Mouse (Mus musculus) forebrain, postnatal 0 days (tissue): Measurements from ENCODE around the gene Nup214. TPM values are rescaled to one million over a fixed set of nuclear protein-coding genes. Genes with fewer than 3 reads are reported as not detected.

Experiments used
- ATAC-seq: fragments of 200-750 bp; cut with Nextera tagmentation; 2 replicates; pipeline ENCODE4 v1.8.0; 2017; ENCODE audit warnings: mild to moderate bottlenecking, moderate library complexity
- DNase-seq: peaks from one replicate; pipeline ENCODE4 v3.0.0-alpha.2; 2015
- H3K27ac ChIP-seq: fragments of 300-500 bp; sonication (generic); 2 replicates; pipeline ENCODE4 v1.5.1; 2014; ENCODE audit warnings: low read depth, mild to moderate bottlenecking, antibody characterized with exemption, low read length, moderate library complexity, mixed read lengths
- H3K27me3 ChIP-seq: fragments of 300-500 bp; sonication (generic); 2 replicates; pipeline ENCODE4 v1.6.1; 2014; ENCODE audit warnings: mild to moderate bottlenecking, low read length, mixed read lengths; ENCODE audit not compliant: insufficient read depth
- H3K36me3 ChIP-seq: fragments of 300-500 bp; sonication (generic); 2 replicates; pipeline ENCODE4 v1.6.1; 2014; ENCODE audit warnings: mild to moderate bottlenecking, moderate library complexity; ENCODE audit not compliant: insufficient read depth
- H3K4me1 ChIP-seq: fragments of 300-500 bp; sonication (generic); 2 replicates; pipeline ENCODE4 v1.6.1; 2014; ENCODE audit warnings: antibody characterized with exemption; ENCODE audit not compliant: insufficient read depth
- H3K4me2 ChIP-seq: fragments of 300-500 bp; sonication (generic); 2 replicates; pipeline ENCODE4 v1.6.1; 2014; ENCODE audit warnings: low read depth, mild to moderate bottlenecking, moderate library complexity
- H3K4me3 ChIP-seq: fragments of 300-500 bp; sonication (generic); 2 replicates; pipeline ENCODE4 v1.5.1; 2014; ENCODE audit warnings: low read depth, low read length, mixed read lengths
- H3K9ac ChIP-seq: fragments of 300-500 bp; sonication (generic); 2 replicates; pipeline ENCODE4 v1.6.1; 2014; ENCODE audit warnings: mild to moderate bottlenecking
- H3K9me3 ChIP-seq: fragments of 300-500 bp; sonication (generic); 2 replicates; pipeline ENCODE4 v1.6.1; 2016; ENCODE audit warnings: low read length
- CTCF ChIP-seq: sonication (generic); IDR thresholded peaks from 2 replicates; pipeline ENCODE4 v1.5.1; 2016; ENCODE audit warnings: antibody characterized with exemption, control low read depth, low read depth
- WGBS: fragments of 180-500 bp; shearing (Covaris S2); extraction: QIAGEN DNeasy Blood & Tissue Kit; methylation state at CpG from one replicate; pipeline ENCODE4 v1.1.7; 2014; 5-methylcytosine and 5-hydroxymethylcytosine counted together
- polyA plus RNA-seq: library from polyadenylated mRNA; unstranded; fragments of >200 nt; fragmentation: Nextera tagmentation; extraction: Ambion mirVana; gene quantifications from 2 replicates; pipeline ENCODE4 v1.2.1, GENCODE M21; 2015
- total RNA-seq: library from RNA; depleted of rRNA; stranded (reverse); fragments of >200 nt; gene quantifications from 2 replicates; pipeline ENCODE4 v1.2.3, GENCODE M21; 2014

Gene Nup214
- total and polyA plus RNA-seq, 2 experiments from 2014 or later = 23.8 to 56.0 TPM

DNA sequence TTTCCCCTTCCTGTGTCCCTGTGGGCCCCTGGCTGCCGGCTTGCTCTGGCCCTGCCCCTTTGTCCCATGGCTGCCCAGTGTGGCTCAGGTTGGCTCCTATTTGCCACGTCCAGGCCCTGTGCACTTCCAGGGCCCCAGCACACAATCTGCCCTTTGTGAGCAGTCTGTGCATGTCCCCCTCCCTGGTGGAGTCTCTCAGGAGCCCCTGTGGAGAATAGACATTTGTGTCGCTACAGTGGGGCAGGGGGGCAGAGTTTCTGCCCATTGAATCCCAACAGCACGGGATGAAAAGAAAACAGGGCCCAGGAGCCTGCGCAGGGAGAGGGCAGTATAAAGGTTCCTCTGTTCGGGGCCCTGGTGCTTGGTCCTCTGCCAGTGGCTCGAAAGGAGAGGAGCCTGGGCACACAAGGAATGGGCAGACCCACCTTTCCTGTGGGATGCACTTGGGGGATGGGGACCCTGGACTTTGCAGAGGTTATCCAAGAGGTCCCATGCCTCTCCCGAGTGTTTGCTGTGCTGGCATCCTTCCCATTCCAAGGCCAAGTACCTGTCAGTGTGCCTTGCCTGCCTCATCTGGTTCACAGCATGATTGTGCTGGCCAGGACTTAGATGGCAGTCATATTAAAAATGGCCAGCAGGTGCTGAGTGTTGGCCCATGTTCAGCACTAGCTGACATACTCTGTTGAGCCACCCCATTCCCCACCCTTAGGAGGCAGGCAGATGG is 11.6 kb upstream of the Nup214 start:
- peak; percentile 45; the same call in 1 of the 2 replicates for TF ChIP-seq CTCF
- Histone ChIP-seq H3K27me3 (no peaks in the 10 kb centered on the region), H3K4me3 (no peak overlapping the region), H3K4me2 (no peak overlapping the region), H3K27ac (peak overlapping the region; percentile 73), H3K36me3 (no peaks in the 10 kb centered on the region), H3K4me1 (no peaks in the 10 kb centered on the region), H3K9ac (no peak overlapping the region), H3K9me3 (no peaks in the 10 kb centered on the region)
- WGBS = 16% methylated on average over 8 of the region's 8 CpGs
- ATAC-seq = peak; percentile 93
- DNase-seq = peak; percentile 73

- no peak overlapping the region for H3K4me3 ChIP-seq
- no peaks in the 10 kb centered on the region for H3K9me3 ChIP-seq
- TF ChIP-seq CTCF = no peak
- WGBS = 55% methylated on average over 7 of the region's 7 CpGs
- H3K27ac ChIP-seq = peak overlapping the region; percentile 73
- DNase-seq (no peak), ATAC-seq (no peak)
- H3K4me1 ChIP-seq = no peaks in the 10 kb centered on the region
- H3K36me3 ChIP-seq = no peaks in the 10 kb centered on the region
- H3K9ac ChIP-seq = no peak overlapping the region
- H3K4me2 ChIP-seq = no peak overlapping the region
- H3K27me3 ChIP-seq = no peaks in the 10 kb centered on the region
These were observed 10.7 kb upstream of the Nup214 start for GRCm38 (mm10) chr2:31963491-31963890.

- H3K4me1 ChIP-seq = no peaks in the 10 kb centered on the region
- no peak for TF ChIP-seq CTCF
- no peaks in the 10 kb centered on the region for H3K27me3 ChIP-seq
- no peak overlapping the region for H3K4me3 ChIP-seq
- ATAC-seq (no peak), DNase-seq (no peak)
- no peak overlapping the region for H3K9ac ChIP-seq
- H3K9me3 ChIP-seq = no peaks in the 10 kb centered on the region
- H3K27ac ChIP-seq = no peak overlapping the region
- H3K4me2 ChIP-seq = no peak overlapping the region
- H3K36me3 ChIP-seq = no peaks in the 10 kb centered on the region
- 86% methylated on average over 3 of the region's 3 CpGs for WGBS
These were observed 10.0 kb upstream of the Nup214 start for GRCm38 (mm10) chr2:31964191-31964590.

- TF ChIP-seq CTCF = peak; percentile 58
- H3K4me1 ChIP-seq = no peaks in the 10 kb centered on the region
- H3K9me3 ChIP-seq = no peaks in the 10 kb centered on the region
- no peak overlapping the region for H3K4me3 ChIP-seq
- no peak overlapping the region for H3K4me2 ChIP-seq
- H3K27me3 ChIP-seq = no peaks in the 10 kb centered on the region
- ATAC-seq (no peak), DNase-seq (no peak)
- H3K27ac ChIP-seq = no peak overlapping the region
- H3K9ac ChIP-seq = no peak overlapping the region
- H3K36me3 ChIP-seq = no peaks in the 10 kb centered on the region
These were observed 9.1 kb upstream of the Nup214 start for GRCm38 (mm10) chr2:31965110-31965509.

- Histone ChIP-seq H3K9ac (no peak overlapping the region), H3K27me3 (no peaks in the 10 kb centered on the region), H3K4me2 (no peak overlapping the region), H3K4me3 (no peak overlapping the region), H3K27ac (no peak overlapping the region), H3K4me1 (no peaks in the 10 kb centered on the region), H3K36me3 (peaks cover 14% of the 10 kb centered on the region), H3K9me3 (no peaks in the 10 kb centered on the region)
- ATAC-seq (no peak), DNase-seq (no peak)
- no peak for TF ChIP-seq CTCF
- WGBS = 74% methylated on average over 8 of the region's 8 CpGs
These were observed 7.4 kb upstream of the Nup214 start for GRCm38 (mm10) chr2:31966801-31967200.

GRCm38 (mm10) chr2:31972589-31972988 is 1.6 kb upstream of the Nup214 start:
- DNase-seq (no peak), ATAC-seq (no peak)
- Histone ChIP-seq H3K4me2 (no peak overlapping the region), H3K27me3 (no peaks in the 10 kb centered on the region), H3K9ac (no peak overlapping the region), H3K36me3 (peaks cover 32% of the 10 kb centered on the region), H3K9me3 (no peaks in the 10 kb centered on the region), H3K4me3 (no peak overlapping the region), H3K4me1 (peaks cover 10% of the 10 kb centered on the region; the same call in 1 of the 2 replicates), H3K27ac (no peak overlapping the region)
- TF ChIP-seq CTCF = no peak
- WGBS = 86% methylated on average over 4 of the region's 4 CpGs

GRCm38 (mm10) chr2:31974809-31975371 is 654 bp downstream of the Nup214 start:
- H3K9ac ChIP-seq = peak overlapping the region; percentile 94
- H3K27ac ChIP-seq = peak overlapping the region; percentile 77
- ATAC-seq (no peak), DNase-seq (no peak)
- H3K36me3 ChIP-seq = peaks cover 50% of the 10 kb centered on the region
- H3K4me1 ChIP-seq = peaks cover 10% of the 10 kb centered on the region; the same call in 1 of the 2 replicates
- peak overlapping the region; percentile 95 for H3K4me3 ChIP-seq
- H3K4me2 ChIP-seq = peak overlapping the region; percentile 82
- no peaks in the 10 kb centered on the region for H3K27me3 ChIP-seq
- WGBS = 11% methylated on average over 13 of the region's 13 CpGs
- no peaks in the 10 kb centered on the region for H3K9me3 ChIP-seq
- TF ChIP-seq CTCF = no peak
